Mouse (Mus musculus): ENCODE results near the gene Nlgn2. TPM values are rescaled to one million over a fixed set of nuclear protein-coding genes. Genes with fewer than 3 reads are reported as not detected.
"Not testable (repeated sequence)": the region's sequence is repeated elsewhere in the genome, so short reads cannot be mapped to it uniquely, and the experiment has no call there.

Gene Nlgn2
- total RNA-seq, 2 experiments from 2014 or later, result 239 to 241 TPM

DNA sequence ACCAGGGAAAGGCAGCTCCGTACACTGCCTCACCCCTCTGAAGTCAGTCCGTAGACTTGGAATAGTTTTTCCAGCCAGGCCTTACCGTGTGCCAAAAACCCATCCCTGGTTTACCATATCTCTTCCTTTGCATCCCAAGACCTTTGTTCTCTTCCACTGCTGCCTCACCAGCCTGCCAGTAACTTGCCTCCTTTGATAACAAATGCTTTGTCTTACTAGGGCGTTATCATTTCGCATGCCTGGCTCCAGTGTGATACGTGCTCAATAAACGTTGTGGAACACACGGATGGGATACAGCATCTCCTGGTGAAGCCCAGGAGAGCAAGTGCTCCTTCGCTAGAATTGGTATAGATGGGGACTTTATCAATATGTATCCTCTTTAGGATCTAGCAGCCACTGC is 29.8 kb upstream of the Nlgn2 start:
- intact Hi-C loops (cut with DNase I), result no loop called here
- no peak for DNase-seq (ENCODE audit: low spot score in 2 of 2)

DNA sequence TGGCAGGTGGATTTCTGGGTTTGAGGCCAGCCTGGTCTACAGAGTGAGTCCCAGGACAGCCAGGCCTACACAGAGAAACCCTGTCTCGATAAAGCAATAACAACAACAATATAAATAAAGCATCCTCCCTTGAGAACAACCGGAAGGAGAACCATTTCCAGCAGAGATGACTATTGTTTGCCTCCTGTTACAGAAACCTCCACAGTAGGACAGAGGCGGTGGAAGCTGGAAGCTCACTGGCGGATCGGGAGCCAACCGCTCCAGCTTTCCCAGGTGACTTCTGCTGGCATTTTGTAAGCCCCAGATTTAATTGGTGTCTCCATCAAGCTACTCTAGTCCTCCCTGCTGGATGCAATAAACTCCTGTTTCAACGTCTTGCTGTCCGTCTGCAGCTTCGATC is 28.0 kb upstream of the Nlgn2 start:
- intact Hi-C loops (cut with DNase I), result no loop called here
- no peak for DNase-seq (ENCODE audit: low spot score in 2 of 2)

DNA sequence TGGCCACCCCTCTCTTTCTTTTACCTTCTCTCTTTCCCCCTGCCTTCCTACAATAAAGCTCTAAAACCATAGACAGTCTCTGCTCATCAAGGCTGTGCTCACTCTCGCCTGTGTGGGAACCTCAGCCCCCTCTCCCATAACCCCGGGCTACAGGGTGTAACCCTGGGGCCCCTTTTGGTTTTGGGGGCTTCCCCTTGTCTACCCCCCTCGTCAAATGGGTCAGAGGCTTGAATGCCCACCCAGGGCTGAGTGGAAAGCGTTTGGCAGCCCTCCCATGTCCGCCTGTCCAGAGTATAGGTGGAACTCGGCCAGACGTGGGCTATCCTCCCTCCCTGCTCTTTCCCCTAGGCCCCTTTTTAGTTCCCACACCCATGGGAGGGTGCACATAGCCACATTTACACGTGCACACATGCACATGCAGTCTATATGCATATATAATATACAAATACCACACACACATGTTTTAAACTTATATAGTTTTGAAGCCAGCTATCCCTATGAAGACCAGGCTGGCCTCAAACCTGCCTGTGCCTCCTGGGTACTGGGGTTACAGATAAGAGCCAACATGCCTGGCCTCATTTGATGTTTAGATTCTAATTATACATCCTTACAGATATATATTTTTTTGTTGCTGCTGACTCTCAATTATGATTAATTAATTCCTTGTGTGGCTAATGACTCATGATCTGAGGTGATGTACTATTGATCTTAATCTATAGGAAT is 26.7 kb upstream of the Nlgn2 start:
- DNase-seq (ENCODE audit: low spot score in 2 of 2), result no peak
- intact Hi-C loops (cut with DNase I), result no loop called here

DNA sequence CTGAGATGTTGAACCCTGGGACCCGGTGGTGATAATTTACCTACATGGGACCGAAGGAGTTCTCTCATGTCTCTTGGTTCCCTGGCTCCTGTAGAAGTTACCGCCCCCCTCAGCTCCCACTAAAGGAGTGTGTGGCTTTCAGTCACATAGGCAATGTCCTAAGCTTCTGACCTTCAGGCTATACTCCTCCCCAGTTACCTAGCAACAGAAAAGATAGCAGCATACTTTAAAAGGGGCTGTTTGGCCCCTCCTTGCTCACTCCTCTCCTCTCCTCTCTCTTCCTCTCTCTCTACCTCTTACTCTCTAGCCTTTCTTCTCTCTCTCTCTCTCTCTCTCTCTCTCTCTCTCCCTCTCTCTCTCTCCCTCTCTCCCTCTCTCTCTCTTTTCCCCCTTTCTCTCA is 26.1 kb upstream of the Nlgn2 start:
- DNase-seq (ENCODE audit: low spot score in 2 of 2); intact Hi-C loops (cut with DNase I): not testable (repeated sequence)

DNA sequence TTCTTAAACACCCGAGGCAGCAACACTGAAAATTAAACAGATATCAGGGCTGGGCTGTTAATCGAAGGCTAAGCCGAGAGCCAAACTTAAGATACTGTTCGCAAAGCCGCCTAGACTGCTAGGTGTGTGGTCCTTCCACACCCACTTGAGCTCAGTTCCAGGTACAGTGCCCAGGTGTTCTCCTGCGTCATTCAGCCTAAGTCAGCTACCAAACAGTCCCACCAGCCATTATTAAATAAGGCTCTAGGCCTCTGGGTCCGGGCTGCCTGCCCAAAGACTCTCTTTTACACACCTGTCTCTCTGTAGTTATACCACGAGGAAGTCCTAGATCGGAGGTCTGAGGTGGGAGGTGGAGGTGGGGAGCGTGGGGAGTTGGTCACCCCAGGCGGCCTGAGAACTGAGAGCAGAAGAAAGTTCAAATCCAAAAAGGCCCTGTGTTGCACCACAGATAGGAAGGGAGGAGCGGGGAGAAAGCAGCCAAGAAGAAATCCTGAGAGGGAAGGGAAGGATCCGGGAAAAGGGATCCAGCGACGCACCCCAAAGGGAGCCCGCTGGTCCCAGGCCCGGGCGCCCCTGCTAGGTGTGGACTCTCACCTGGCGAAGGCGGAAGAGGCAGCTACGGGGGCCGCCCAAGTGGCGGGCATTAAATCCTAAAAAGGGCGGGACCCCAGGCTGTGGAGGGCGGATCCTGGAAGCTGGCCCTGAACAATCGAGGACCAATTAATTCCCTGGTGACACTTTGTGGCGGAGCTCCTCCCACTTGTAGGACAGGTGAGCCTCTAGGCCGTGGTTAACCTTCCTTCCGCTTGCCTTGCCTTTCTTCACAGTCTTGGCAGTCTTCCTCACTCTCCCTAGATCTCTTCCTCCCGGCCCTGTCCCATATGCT is 20.8 kb upstream of the Nlgn2 start, which contains the start of gene Tnk1:
Gene Tnk1 (minus strand): TSS at position 618 of the 886 bp plus-strand sequence.
- DNase-seq (ENCODE audit: low spot score in 2 of 2), result no peak
- intact Hi-C loops (cut with DNase I), result no loop called here

DNA sequence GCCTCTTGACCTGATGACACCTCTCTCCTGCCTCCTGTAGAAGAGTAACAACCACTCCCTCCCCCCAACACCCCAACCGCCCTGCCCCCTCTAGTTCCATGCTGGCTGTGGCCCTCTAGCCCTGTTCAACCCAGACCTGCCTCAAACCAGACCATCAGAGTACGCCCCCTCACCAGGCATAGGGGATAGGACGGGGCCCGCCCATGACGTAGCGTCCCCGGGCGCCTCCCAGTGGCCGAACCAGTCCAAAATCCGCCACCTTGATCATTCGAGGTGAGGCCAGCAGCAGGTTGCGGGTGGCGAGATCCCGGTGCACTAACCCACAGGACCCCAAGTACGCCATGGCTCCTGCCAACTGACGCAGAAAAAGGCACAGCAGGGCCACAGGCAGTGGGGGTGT is 17.8 kb upstream of the Nlgn2 start:
- no peak for DNase-seq (ENCODE audit: low spot score in 2 of 2)
- intact Hi-C loops (cut with DNase I), result no loop called here

DNA sequence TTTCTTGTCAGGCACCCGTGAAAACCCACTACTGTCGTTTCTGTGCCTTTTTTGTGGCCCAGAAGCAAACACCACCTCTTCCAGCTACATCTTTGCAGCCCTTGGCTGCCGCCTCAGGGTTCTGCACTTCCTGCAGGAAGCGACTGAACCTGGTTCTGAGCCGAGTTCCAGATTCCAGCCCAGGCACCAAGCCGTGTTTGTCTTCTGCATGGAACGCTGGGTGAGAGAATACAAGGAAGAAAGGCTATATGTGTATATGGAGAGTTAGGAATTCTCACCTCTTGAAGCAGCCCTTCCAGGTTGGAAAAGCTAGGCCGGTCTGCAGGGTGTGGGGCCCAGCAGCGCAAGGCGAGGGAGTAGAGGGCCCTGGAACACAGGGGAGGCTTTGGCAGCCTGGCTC is 17.1 kb upstream of the Nlgn2 start:
- intact Hi-C loops (cut with DNase I), result no loop called here
- no peak for DNase-seq (ENCODE audit: low spot score in 2 of 2)

DNA sequence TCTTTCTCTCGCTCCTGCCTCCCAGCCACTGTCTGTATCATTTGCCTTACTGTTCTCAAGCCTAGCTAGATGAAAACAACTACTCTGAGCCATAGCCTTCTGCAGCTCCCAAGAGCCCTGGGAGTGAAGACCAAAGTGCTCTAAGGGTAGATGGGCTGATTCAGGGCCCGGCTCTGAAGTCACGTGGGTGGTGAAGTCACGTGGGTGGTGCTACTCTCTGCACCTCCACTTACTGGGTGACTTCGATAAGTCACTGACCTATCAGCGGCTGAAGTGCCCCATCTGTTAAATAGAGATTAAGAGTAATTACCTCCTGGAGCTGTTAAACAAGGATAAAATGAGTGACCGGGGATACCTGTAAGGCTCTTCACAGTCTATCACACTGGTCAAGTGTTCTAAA is 16.4 kb upstream of the Nlgn2 start:
- intact Hi-C loops (cut with DNase I), result no loop called here

DNA sequence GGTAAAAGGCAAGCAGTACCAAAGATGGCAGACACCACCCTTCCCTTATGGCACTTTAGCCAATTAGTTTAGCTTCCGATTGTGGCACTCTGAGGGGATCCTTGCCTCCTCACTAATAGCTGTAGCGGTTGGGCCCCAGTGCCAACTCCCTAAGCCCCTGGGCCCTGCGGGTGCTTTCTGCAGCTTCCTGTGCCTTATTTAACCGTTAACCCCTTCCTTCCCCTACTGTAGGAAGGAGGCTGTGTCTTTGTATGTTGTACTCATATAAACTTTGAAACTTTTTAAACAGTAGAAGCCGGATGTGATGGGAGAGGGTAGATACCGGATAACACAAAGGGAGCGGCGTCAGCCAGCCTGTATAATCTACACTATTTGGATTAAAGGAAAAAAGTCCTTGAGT is 13.2 kb upstream of the Nlgn2 start:
- no peak for DNase-seq (ENCODE audit: low spot score in 2 of 2)
- intact Hi-C loops (cut with DNase I), result no loop called here

More for the DNA sequence above, 16.4 kb upstream of the Nlgn2 start:
- no peak for DNase-seq (ENCODE audit: low spot score in 2 of 2)

DNA sequence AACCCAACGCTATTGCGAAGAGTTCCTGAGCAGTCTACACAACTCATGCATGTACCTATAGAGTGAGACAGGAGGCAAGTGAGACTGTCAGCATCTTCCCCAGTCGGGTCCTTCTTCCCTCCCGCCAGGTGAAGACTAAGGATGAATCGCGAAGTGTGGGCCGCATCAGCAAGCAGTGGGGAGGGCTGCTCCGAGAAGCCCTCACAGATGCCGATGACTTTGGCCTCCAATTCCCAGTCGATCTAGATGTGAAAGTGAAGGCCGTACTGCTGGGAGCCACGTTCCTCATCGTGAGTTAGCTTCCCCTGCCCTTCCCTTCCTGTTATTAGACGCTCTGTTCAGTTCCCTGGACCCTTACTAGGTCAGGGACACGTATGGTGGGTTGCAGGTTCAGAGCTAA is 12.3 kb upstream of the Nlgn2 start:
- intact Hi-C loops (cut with DNase I), result no loop called here
- DNase-seq (ENCODE audit: low spot score in 2 of 2), result no peak

DNA sequence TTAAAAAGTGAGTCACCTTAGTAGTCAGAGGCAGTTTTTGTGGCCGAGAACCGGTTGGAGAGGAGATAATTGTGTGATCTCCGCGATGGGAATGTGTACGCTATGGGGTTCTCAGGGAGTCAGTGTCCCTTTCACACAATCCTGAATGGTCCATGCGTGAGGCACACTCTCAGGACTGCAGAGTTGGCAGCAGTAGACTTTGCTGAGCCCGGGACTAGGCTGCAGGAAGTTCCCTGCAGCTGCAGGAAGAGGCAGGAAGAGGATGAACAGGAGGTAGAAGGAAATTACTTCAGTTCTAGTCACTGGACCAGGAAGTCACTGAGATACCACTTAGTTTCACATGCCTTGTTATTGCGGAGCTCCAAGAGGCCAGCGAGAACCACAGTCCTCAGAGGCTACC is 11.5 kb upstream of the Nlgn2 start:
- intact Hi-C loops (cut with DNase I), result no loop called here
- DNase-seq (ENCODE audit: low spot score in 2 of 2), result no peak

DNA sequence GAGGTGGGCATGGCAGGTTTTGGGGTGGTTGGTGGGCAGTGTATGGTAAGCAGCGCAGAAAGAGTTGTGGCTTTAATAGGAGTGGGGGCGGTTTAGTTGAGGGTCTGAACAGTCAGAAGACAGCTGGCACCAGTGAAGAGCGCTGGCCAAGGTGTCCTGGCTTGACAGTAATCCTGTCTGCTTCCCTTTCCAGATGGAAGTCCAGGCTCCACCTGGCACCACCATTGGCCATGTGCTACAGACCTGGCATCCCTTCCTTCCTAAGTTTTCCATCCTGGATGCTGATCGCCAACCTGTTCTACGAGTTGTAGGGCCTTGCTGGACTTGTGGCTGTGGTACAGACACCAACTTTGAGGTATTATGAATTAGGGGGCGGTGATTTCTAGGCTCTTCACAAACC is 10.4 kb upstream of the Nlgn2 start:
- intact Hi-C loops (cut with DNase I), result no loop called here

DNA sequence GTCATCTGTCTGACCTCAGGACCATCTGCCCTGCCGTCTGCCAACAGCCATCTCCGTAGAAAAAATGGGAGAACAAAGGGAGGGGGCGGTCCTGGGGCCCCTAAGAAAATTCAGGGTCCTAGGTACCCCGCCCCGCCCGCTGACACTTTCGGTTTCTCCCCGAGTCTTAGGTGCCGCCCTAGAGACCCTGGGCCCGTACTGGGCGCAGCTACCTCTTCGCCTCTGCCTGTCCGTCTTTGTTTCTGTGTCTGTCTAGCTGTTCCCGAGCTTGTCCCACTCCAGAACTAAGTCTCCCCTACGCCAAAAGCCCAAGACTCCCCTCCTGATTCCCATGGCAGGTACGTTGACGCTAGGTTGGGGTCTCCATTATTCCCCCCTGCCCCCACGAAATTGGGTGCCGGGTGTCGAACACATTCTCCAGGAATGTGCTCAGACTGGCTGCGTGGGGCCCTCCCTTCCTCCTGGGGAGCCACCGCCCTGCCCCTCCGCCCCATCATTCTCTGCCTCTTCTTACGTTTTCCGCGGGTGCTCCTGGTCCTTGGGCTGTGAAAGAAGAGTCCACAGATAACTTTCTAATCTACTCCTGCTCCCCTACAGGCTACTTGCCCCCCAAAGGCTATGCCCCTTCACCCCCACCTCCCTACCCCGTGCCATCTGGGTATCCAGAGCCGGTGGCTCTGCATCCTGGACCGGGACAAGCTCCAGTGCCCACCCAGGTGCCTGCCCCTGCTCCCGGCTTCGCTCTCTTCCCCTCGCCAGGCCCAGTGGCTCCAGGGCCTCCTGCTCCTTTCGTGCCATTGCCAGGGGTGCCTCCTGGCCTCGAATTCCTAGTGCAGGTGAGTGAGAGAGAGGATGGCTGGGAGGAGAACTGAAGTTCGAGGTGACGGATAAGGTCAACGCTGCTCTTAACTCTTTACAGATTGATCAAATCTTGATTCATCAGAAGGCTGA is 9.4 kb upstream of the Nlgn2 start:
- intact Hi-C loops (cut with DNase I), result no loop called here

More for the DNA sequence above, 10.4 kb upstream of the Nlgn2 start:
- DNase-seq (ENCODE audit: low spot score in 2 of 2), result no peak

DNA sequence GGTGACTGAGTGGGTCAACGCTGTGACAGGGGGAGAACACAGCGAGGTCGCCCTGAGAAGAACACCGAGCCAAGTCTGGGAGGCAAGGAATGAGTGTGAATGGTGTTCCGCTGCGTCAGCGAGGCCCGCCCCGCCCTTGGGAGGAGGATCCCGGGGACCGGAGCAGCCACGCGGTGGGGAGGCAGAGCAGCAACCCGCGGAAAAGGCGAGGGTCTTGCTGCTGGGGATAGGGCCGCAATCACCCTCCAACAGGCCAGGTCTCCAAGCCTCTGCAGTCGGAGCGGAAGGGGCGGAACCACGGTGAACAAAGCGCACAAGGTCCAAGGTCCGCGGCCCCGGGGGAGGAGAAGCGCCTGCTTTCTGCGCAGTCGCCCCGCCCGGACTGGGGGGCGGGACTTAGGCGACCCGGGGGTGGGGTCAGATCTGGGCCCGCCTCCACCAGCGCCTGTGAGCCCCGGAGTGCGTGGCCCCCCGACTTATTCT is 8.7 kb upstream of the Nlgn2 start, which contains the start of gene Plscr3:
Gene Plscr3 (plus strand): TSS at position 179 of the 483 bp plus-strand sequence.
- intact Hi-C loops (cut with DNase I), result no loop called here
- DNase-seq (ENCODE audit: low spot score in 2 of 2), result peak; percentile 87 to 88

More for the DNA sequence above, 9.4 kb upstream of the Nlgn2 start:
- DNase-seq (ENCODE audit: low spot score in 2 of 2), result no peak

DNA sequence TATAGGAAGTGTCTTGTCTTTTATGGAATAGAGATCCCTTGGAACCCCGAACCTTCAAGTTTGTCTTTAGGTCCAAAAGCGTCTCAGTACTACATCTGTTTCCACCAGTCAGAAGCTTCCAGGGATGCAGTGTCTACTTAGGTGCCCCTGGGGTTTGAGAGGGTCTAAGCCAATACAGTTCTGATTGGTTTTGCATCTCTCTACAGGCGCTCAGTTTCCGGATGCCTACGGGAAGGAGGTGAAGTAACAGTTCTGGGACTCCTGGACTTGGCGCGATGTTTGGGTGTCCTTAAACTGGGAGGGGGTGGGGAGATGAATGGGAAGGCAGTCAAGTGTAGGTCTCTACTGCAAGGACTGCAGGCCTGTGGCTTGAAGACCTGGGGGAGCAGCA is 1.1 kb upstream of the Nlgn2 start:
- DNase-seq (ENCODE audit: low spot score in 2 of 2), result no peak
- intact Hi-C loops (cut with DNase I), result loop anchor here (5.0 kb wide), 1 partner anchor 64 kb away; the partner anchor contains the start of genes 2810408A11Rik and Neurl4

DNA sequence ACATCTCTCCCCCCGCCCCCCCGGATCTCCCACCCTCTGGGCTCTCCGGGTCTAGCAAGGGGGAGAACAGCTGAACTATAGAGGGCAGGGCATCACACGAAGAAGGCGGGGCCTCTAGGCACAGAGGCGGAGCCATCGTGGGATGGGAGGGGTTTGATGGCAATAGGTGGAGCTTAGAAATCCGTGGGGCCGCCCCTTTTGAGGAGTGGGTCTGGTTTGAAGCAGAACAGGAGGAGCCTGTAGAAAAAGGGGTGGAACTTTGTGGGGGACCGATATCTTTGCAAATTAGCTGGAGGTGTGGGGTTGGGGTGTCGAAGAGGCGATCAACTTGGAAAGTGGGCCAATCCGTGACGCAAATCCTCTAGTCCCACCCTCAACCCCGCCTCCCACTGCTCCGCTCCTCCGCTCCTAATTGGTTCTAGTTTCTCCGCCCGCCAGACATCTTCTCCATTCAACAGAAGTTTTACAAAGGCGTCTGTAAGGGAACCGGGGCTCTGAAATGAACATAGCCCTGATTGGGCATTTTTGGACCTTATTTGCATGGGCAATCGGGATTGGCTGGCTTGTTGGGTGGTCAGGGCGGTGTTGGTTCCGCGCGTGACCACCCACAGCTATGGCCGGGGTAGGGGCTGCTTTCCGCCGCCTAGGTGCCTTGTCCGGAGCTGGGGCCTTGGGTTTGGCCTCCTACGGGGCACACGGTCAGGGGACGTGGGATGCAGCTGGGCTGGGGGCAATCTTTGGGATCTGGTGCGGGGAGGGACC is 549 bp upstream of the Nlgn2 start, which contains the start of gene Tmem256:
Gene Tmem256 (plus strand): TSS at position 563 of the 762 bp plus-strand sequence.
- intact Hi-C loops (cut with DNase I), result loop anchor here (2.0 to 5.0 kb wide), 3 partner anchors 35 to 79 kb away; partner anchors contain the start of genes 2810408A11Rik, Neurl4 and Polr2a
- peak; percentile 95 to 96 for DNase-seq (ENCODE audit: low spot score in 2 of 2)

DNA sequence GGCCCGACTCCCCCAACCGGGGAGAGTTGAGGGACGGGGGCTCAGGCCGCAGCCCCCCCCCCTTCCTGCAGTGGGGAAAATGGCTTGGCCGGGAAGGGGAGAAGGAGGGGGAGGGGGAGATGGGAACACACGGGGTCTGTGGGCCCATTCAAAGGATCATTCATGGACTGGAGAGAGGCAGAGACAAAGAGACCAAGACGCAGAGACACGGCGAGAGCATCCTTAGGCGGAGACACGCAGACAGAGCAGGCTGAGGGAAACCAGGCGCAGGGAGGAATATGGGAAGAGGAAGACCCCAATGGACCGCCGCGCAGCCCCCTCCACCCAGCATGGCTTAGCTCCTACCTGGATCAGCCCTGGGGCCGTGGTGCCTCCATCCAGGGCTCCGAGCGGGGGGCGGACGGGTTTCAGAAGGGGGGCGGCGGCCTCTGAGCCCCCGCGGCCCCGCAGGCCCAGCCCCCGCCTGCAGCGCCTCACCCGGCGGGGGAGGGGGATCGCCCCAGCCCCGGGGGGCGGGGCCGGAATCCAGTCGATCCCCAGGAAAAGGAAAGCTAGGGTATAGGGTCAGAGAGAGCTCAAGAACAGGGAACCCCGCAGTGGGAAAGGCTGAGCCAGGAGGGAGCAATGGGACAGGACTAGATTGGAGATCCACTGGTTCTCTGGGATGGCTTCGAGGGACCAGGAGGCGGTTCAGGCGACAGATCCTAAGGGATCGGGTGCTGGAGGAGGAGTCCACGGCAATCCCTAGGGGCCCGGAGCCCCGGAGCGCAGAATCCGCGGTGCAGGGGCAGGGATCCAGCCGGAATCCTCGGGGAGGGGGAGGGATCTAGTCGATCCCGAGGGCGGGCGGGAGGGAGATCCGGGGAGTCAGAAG is 644 bp downstream of the Nlgn2 start:
- DNase-seq (ENCODE audit: low spot score in 2 of 2), result peak in 1 of 2 experiments; percentile 52
- intact Hi-C loops (cut with DNase I), result loop anchor here (2.0 to 5.0 kb wide), 3 partner anchors 34 to 78 kb away; partner anchors contain the start of genes 2810408A11Rik, Neurl4 and Polr2a
